Mouse (Mus musculus): Measurements from ENCODE around the gene Hesx1. TPM values are rescaled to one million over a fixed set of nuclear protein-coding genes. Genes with fewer than 3 reads are reported as not detected.
"Not testable (repeated sequence)": the region's sequence is repeated elsewhere in the genome, so short reads cannot be mapped to it uniquely, and the experiment has no call there.

Gene Hesx1
- polyA plus RNA-seq (2015; fragmentation: Nextera tagmentation; extraction: Ambion mirVana): 0.29 TPM in 1 of 2 replicates, not detected in the other

DNA sequence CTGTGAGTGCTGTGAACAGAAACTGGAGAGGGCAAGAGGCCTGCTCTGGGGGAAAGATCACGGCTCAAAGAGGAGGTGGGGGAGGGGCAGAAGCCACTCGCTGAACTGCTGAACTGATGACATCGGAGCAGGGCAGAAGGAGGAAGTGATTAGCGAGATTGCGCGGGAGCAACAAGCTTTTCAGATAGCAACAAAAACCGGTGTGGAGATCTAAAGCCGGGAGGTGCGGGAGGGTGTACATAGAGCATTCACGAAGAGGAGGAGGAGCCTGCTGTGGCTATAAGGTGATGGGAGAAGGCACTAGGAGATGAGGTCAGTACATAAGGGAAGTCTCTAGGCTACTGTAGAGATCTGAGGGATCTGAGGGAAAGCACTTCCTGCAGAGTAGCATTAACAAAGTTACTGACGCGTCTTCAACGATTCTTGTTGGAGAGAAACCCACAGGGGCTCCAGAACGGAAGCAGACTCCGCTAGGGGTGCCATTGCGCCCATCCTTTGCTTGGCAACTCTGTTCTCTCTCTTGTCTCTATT is at the start of gene Hesx1:
Hesx1 (plus strand) TSS at position 206 of the 531 bp plus-strand sequence.
- H3K9ac ChIP-seq (ENCODE audit: low read length): peak within 1 kb of the TSS; percentile 63
- H3K27me3 ChIP-seq (ENCODE audit: control insufficient read depth, insufficient read depth, low read length): no peaks in the 10 kb centered on the region
- ATAC-seq (replicated peaks; ENCODE audit: extremely low read depth, insufficient read depth, low FRiP score): peak; percentile 76
- peak within 1 kb of the TSS; percentile 57 for H3K27ac ChIP-seq (ENCODE audit: low read length)
- H3K9me3 ChIP-seq (replicated peaks; ENCODE audit: control insufficient read depth, low read length): no peaks in the 10 kb centered on the region
- H3K36me3 ChIP-seq (ENCODE audit: control insufficient read depth, insufficient read depth): no peaks in the 10 kb centered on the region
- peak within 1 kb of the TSS; percentile 55 for H3K4me3 ChIP-seq (ENCODE audit: low read length)
- H3K4me1 ChIP-seq (ENCODE audit: control insufficient read depth, insufficient read depth, low read length): peaks cover 5% of the 10 kb centered on the region
- peak within 1 kb of the TSS; percentile 66 for H3K4me2 ChIP-seq (ENCODE audit: low read depth, low read length)
- WGBS: 8% methylated on average over 16 of the region's 16 CpGs

DNA sequence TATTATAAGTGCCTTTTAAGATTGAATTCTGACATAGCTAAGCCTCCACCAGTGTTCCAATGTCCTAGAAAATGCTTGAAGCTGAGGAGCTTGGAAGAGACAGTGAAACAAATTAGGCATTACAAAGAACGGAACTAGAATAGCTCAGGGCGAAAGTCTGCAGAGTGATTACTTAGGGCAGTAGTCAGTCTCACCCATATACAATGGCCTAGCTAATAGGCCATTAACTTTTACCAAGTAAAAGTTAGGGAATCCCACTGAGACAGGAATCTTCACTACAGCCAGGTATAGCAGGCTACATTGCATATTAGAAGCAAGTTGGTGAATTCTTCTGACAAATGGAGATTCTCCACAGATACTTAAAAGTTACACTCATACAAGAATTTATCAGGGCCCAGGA is 38.1 kb upstream of the Hesx1 start:
- H3K4me2 ChIP-seq (ENCODE audit: low read depth, low read length); H3K4me3 ChIP-seq (ENCODE audit: low read length); H3K9me3 ChIP-seq (replicated peaks; ENCODE audit: control insufficient read depth, low read length); H3K4me1 ChIP-seq (ENCODE audit: control insufficient read depth, insufficient read depth, low read length); H3K9ac ChIP-seq (ENCODE audit: low read length); ATAC-seq (replicated peaks; ENCODE audit: extremely low read depth, insufficient read depth, low FRiP score); H3K27me3 ChIP-seq (ENCODE audit: control insufficient read depth, insufficient read depth, low read length); H3K27ac ChIP-seq (ENCODE audit: low read length): not testable (repeated sequence)
- WGBS: 93% methylated on average over 2 of the region's 2 CpGs
- H3K36me3 ChIP-seq (ENCODE audit: control insufficient read depth, insufficient read depth): peaks cover 13% of the 10 kb centered on the region

DNA sequence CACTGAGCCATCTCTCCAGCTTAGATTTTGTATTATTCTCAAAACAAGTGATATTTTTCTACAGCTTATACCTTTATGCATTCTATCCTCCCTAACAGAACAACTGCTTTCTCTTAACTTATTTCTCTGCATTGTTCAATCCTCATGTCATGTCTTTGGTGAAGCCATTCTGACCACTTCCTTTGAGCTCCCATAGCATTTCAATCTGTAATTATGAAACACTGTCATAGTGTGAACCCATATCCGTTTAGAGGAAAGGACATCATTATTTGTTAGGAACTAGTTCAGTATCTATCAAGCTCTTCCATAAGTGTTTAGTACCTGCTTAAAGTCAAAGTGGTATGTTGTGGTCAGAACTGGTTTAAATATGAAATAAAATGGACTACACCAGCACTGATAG is 33.7 kb upstream of the Hesx1 start:
- H3K27ac ChIP-seq (ENCODE audit: low read length): no peak overlapping the region

DNA sequence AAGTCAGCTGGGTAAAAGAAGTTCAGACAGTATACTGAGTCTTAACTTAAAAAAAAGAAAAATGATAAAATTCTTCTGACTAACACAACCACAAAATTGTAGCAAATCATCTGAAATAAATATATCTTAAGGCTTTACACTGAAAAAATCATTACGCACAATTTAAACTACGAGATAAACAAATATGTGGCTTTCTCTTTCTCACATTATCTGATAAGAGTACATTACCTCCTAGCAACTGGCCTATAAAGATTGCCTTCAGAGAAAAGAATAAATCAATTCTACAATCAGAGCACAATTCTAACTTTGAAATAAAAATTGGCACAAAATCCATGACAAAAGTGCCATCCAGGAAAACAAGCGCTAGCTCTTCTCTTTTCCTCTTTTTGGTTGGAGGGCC is 25.1 kb upstream of the Hesx1 start:
- Histone ChIP-seq H3K4me1 (ENCODE audit: control insufficient read depth, insufficient read depth, low read length) (peaks cover 8% of the 10 kb centered on the region), H3K27ac (ENCODE audit: low read length) (no peak overlapping the region), H3K27me3 (ENCODE audit: control insufficient read depth, insufficient read depth, low read length) (no peaks in the 10 kb centered on the region), H3K9ac (ENCODE audit: low read length) (peak overlapping the region; percentile 85), H3K4me3 (ENCODE audit: low read length) (peak overlapping the region; percentile 74), H3K36me3 (ENCODE audit: control insufficient read depth, insufficient read depth) (no peaks in the 10 kb centered on the region), H3K9me3 (replicated peaks; ENCODE audit: control insufficient read depth, low read length) (no peaks in the 10 kb centered on the region), H3K4me2 (ENCODE audit: low read depth, low read length) (peak overlapping the region; percentile 80)
- 71% methylated on average over 3 of the region's 3 CpGs for WGBS
- ATAC-seq (replicated peaks; ENCODE audit: extremely low read depth, insufficient read depth, low FRiP score): no peak

More for the DNA sequence above, 33.7 kb upstream of the Hesx1 start:
- Histone ChIP-seq H3K4me3 (ENCODE audit: low read length) (no peak overlapping the region), H3K4me2 (ENCODE audit: low read depth, low read length) (no peak overlapping the region), H3K36me3 (ENCODE audit: control insufficient read depth, insufficient read depth) (peaks cover 14% of the 10 kb centered on the region), H3K4me1 (ENCODE audit: control insufficient read depth, insufficient read depth, low read length) (no peaks in the 10 kb centered on the region), H3K27me3 (ENCODE audit: control insufficient read depth, insufficient read depth, low read length) (no peaks in the 10 kb centered on the region), H3K9me3 (replicated peaks; ENCODE audit: control insufficient read depth, low read length) (no peaks in the 10 kb centered on the region), H3K9ac (ENCODE audit: low read length) (no peak overlapping the region)
- 94% methylated on average over 1 of the region's 1 CpGs for WGBS
- ATAC-seq (replicated peaks; ENCODE audit: extremely low read depth, insufficient read depth, low FRiP score): no peak

DNA sequence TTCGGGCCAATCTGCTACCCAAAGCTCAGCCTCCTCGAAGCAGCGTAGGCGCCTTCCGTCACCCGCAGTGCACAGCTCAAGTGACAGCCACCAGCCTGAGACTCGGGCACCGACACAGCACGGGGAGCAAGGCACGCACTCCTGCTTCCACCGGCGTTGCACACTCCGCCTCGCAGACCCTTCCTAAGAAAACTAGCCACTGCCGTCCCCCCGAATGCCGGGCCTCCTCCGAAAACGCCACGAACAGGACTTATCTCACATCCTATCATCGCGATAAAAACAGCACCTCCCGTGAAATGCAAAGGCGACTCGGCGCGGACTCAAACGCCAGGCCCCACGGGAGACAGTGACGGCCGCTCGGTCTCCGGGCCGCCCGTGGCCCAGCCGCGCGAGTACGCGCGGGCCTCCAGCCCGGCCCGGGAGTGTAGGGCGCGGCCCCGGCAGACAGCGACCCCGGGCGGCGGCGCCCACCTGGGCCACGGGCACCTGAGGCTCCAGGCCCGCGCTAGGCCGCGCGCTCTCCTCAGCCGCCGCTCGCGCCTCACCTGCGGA is 24.3 kb upstream of the Hesx1 start:
- H3K27me3 ChIP-seq (ENCODE audit: control insufficient read depth, insufficient read depth, low read length): no peaks in the 10 kb centered on the region
- ATAC-seq (replicated peaks; ENCODE audit: extremely low read depth, insufficient read depth, low FRiP score): peak; percentile 74
- WGBS: under 1% methylated on average over 62 of the region's 62 CpGs
- peak overlapping the region; percentile 71 for H3K27ac ChIP-seq (ENCODE audit: low read length)
- no peaks in the 10 kb centered on the region for H3K9me3 ChIP-seq (replicated peaks; ENCODE audit: control insufficient read depth, low read length)
- peak overlapping the region; percentile 80 for H3K4me2 ChIP-seq (ENCODE audit: low read depth, low read length)
- H3K4me1 ChIP-seq (ENCODE audit: control insufficient read depth, insufficient read depth, low read length): peaks cover 8% of the 10 kb centered on the region
- H3K4me3 ChIP-seq (ENCODE audit: low read length): peak overlapping the region; percentile 74
- H3K9ac ChIP-seq (ENCODE audit: low read length): peak overlapping the region; percentile 85
- no peaks in the 10 kb centered on the region for H3K36me3 ChIP-seq (ENCODE audit: control insufficient read depth, insufficient read depth)

DNA sequence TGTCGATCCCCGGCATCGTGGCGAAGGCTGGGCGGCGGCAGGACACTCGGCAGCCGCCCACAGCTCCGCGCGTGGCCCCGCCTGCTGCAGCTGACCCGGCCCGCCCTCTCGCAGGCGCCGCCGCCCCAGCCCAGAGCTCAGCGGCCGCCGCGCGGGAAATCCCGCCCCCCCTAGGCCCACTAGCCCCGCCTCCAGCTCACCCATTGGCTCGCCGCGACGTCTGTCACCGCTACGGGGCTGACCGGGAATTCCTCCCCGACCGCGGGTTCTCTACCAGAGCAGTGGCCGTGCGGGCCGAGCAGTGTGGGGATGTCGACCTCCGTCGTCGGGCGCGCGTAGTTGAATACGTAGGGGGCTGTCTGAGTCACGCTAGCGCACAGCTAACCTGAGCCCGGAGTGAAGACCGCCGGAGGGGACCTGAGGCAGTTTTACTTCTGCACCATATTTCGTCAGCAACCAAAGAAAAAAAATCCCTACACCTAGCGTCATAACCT is 23.7 kb upstream of the Hesx1 start:
- WGBS: under 1% methylated on average over 53 of the region's 53 CpGs
- peak overlapping the region; percentile 76 for H3K27ac ChIP-seq (ENCODE audit: low read length)
- H3K4me1 ChIP-seq (ENCODE audit: control insufficient read depth, insufficient read depth, low read length): peaks cover 8% of the 10 kb centered on the region
- peak overlapping the region; percentile 85 for H3K9ac ChIP-seq (ENCODE audit: low read length)
- H3K36me3 ChIP-seq (ENCODE audit: control insufficient read depth, insufficient read depth): no peaks in the 10 kb centered on the region
- H3K4me2 ChIP-seq (ENCODE audit: low read depth, low read length): peak overlapping the region; percentile 80
- ATAC-seq (replicated peaks; ENCODE audit: extremely low read depth, insufficient read depth, low FRiP score): peak; percentile 99
- no peaks in the 10 kb centered on the region for H3K27me3 ChIP-seq (ENCODE audit: control insufficient read depth, insufficient read depth, low read length)
- H3K9me3 ChIP-seq (replicated peaks; ENCODE audit: control insufficient read depth, low read length): no peaks in the 10 kb centered on the region
- peak overlapping the region; percentile 74 for H3K4me3 ChIP-seq (ENCODE audit: low read length)

DNA sequence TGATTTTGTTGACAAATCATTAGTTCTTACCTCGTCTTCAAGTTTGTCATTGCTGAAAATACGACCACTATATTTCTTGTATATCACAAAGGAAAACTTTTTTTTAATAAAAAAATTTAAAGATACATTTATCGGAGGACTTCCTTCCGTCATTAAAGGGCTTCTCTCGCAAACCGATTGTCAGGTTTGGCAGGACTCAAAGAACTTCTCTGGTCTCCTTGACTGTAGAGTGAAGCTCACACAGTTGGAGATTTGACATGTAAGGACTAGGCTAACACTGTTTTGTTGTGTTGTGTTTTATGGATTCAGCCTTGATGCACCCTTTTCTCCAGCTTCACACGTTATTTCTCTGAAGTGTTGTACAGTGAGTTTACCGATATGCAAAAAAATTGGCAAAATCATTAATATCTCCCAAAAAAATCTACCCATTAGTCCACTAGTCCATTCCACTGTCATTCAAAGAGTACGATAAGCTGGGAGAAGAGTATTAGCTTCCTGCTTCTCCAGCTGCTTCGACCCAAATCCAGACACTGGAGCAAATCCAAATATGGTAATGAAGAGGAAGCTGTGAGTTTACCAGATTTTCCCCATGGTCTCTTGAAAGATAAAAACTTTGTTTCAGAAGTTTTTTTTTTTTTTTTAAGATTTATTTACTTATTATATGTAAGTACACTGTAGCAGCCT is 23.0 kb upstream of the Hesx1 start, which contains the start of gene Appl1:
Appl1 (minus strand) TSS at position 127 of the 684 bp plus-strand sequence.
- H3K4me2 ChIP-seq (ENCODE audit: low read depth, low read length): peak within 1 kb of the TSS; percentile 80
- H3K27ac ChIP-seq (ENCODE audit: low read length): peak within 1 kb of the TSS; percentile 76
- no peaks in the 10 kb centered on the region for H3K9me3 ChIP-seq (replicated peaks; ENCODE audit: control insufficient read depth, low read length)
- 40% methylated on average over 10 of the region's 10 CpGs for WGBS
- H3K36me3 ChIP-seq (ENCODE audit: control insufficient read depth, insufficient read depth): no peaks in the 10 kb centered on the region
- H3K27me3 ChIP-seq (ENCODE audit: control insufficient read depth, insufficient read depth, low read length): no peaks in the 10 kb centered on the region
- no peak for ATAC-seq (replicated peaks; ENCODE audit: extremely low read depth, insufficient read depth, low FRiP score)
- peaks cover 8% of the 10 kb centered on the region for H3K4me1 ChIP-seq (ENCODE audit: control insufficient read depth, insufficient read depth, low read length)
- peak within 1 kb of the TSS; percentile 74 for H3K4me3 ChIP-seq (ENCODE audit: low read length)
- H3K9ac ChIP-seq (ENCODE audit: low read length): peak within 1 kb of the TSS; percentile 85

DNA sequence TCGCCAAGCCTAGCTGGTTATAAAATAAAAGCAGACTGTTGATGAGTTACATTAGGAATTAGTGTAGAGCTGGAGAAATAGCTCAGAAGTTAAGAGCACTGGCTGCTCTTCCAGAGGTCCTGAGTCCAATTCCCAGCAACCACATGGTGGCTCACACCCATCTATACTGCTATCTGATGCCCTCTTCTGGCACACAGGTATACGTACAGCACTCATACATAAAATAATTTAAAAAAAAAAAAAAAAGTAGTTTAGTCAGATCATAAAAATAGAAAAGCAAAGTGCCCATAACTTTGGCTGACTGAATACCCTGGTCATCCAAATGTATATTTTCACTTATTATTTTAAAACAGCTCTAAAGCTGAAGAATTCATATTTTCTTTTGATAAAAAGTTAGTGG is 21.1 kb upstream of the Hesx1 start:
- H3K9me3 ChIP-seq (replicated peaks; ENCODE audit: control insufficient read depth, low read length): no peaks in the 10 kb centered on the region
- no peaks in the 10 kb centered on the region for H3K27me3 ChIP-seq (ENCODE audit: control insufficient read depth, insufficient read depth, low read length)
- 78% methylated on average over 2 of the region's 2 CpGs for WGBS
- H3K4me2 ChIP-seq (ENCODE audit: low read depth, low read length): no peak overlapping the region
- no peak overlapping the region for H3K27ac ChIP-seq (ENCODE audit: low read length)
- ATAC-seq (replicated peaks; ENCODE audit: extremely low read depth, insufficient read depth, low FRiP score): no peak
- no peak overlapping the region for H3K4me3 ChIP-seq (ENCODE audit: low read length)
- no peak overlapping the region for H3K9ac ChIP-seq (ENCODE audit: low read length)
- H3K4me1 ChIP-seq (ENCODE audit: control insufficient read depth, insufficient read depth, low read length): peaks cover 10% of the 10 kb centered on the region
- no peaks in the 10 kb centered on the region for H3K36me3 ChIP-seq (ENCODE audit: control insufficient read depth, insufficient read depth)

DNA sequence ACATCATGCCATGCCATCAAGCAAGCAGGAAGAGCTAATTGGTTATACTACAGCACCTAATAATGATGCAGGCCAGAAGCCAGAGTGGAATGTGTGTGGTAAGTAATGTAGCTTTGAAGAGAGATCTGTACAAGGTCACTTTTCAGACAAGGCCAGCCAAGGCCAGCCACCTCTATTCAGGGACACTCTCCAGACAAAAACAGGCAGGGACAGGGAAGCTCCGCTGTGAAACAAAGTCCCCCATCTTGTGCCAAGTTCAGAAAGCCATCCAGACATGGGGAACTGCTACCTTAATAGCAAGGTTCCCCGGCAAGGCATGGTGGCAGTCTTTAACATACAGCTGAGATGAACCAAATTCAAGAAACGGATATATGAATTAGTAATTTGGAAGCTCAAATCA is 18.7 kb upstream of the Hesx1 start:
- ATAC-seq (replicated peaks; ENCODE audit: extremely low read depth, insufficient read depth, low FRiP score): no peak
- Histone ChIP-seq H3K36me3 (ENCODE audit: control insufficient read depth, insufficient read depth) (no peaks in the 10 kb centered on the region), H3K27ac (ENCODE audit: low read length) (peak overlapping the region; percentile 56)

More for the DNA sequence above, 18.7 kb upstream of the Hesx1 start:
- Histone ChIP-seq H3K9ac (ENCODE audit: low read length) (no peak overlapping the region), H3K4me1 (ENCODE audit: control insufficient read depth, insufficient read depth, low read length) (peaks cover 2% of the 10 kb centered on the region; the same call in 1 of the 2 replicates), H3K4me3 (ENCODE audit: low read length) (no peak overlapping the region), H3K9me3 (replicated peaks; ENCODE audit: control insufficient read depth, low read length) (no peaks in the 10 kb centered on the region), H3K27me3 (ENCODE audit: control insufficient read depth, insufficient read depth, low read length) (no peaks in the 10 kb centered on the region), H3K4me2 (ENCODE audit: low read depth, low read length) (no peak overlapping the region)
- 54% methylated on average over 3 of the region's 3 CpGs for WGBS

All from heart, embryonic 16.5 days (tissue).